Mouse (Mus musculus) cerebellum, adult 9-11 months (tissue): ENCODE data around the gene Pias3.
"Not testable (repeated sequence)": the region's sequence is repeated elsewhere in the genome, so short reads cannot be mapped to it uniquely, and the experiment has no call there.

Experiments
- DNase-seq: peaks from one replicate; pipeline ENCODE4 v3.0.0; 2022

Gene Pias3

DNA sequence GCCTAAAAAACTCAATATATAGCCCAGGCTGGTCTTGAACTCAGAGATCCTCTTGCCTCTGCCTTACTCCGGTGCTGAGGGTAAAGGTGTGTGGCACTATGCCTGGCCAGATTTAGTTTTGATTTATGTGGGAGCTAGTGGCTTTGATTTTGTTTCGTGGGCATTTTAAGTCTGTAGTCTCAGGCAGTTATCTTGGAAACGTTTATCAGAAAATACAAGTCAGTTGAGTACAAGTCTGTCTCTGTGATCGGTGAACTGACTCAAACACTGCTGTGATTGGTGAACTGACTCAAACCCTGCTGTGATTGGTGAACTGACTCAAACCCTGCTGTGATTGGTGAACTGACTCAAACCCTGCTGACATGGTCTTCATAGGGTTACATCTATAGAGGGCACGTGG lies 34.6 kb downstream of the Pias3 start:
- DNase-seq, result no peak

DNA sequence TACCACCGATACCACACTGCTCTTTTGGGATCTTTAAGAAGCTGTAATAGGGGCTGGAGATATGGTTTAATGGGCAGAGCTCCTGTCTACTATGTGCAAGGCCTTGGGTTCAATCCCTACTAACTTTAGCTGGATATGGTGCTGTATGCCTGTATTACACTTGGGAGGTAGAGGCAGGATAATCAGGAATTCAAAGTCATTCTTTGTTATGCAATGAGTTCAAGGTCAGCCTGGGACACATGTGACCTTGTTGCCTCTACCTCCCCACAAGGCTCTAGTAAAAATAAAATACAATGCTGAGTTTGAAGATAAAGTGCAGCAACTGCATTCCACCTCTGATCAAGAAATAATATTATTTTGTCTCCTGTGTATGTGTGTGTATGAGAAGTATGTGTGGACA lies 37.8 kb downstream of the Pias3 start:
- DNase-seq, result no peak

DNA sequence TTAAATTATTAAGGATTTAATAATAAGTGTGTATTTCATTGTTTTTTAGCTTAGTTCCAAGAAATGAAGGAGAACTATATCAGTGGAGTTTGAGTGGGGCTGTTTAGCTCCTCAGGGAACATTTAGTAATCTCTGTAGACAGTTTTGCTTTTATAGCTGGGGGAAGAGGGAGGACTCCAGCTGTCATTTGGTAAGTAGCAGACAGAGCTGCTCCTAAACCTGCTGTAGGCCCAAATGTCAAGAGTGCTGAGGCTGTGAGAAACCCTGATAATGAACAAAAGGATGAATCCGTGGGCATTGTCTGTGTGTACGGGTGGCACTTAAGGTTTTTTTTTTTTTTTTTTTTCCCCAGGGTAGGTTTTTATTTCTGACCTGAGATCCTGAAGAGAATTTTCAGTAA lies 39.0 kb downstream of the Pias3 start:
- DNase-seq, result no peak

DNA sequence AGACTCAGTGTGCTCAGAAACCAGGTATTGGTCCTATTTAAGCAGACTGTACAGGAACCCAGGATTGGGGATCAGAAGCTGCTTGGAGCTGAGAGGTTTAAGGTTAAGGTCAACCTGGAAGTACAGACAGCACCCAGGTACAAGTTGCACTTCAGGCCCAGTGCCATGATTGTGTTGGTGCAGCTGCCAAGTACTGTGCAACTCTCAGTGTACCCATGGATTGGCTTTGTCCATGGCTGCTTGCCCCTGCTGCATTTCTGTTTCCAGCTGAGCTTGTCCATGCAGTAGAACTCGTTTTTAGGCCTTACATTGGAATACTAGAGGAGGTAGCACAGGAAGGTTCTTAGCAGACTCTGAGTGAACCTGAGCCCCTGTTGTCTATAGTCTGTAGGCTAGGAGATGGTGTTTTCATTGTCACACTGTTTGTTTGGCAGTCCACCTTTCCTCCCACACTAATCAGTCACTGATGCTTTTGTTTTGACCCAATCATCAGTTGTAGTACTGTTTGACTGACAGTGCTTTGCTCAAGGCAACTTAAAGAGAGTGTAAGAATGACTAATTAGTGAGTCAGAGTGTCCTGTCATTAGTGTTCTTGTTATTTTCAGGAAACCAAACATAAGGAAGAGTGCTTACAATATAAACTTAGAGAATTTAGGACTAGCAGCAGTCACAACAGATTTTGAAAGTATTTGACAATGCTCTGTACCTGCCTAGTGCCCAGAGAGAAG lies 41.0 kb downstream of the Pias3 start:
- DNase-seq, result no peak

DNA sequence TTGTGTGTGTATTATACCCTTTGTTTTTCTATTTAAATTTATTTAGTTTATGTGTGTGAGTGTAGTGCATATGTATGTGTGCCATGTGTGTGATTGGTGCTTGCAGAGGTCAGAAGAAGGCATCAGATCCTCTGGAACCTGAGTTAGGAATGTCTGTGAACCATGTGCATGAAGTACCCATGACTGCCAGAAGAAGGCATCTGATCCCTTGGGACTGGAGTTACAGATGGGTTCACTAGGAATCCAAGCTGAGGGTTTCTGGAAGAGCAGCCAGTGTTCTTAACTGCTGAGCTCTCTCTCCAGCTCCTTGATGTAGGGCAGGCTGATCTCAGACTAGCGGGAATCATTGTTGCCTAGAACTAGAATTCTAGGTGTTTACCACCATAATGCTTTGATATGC lies 41.8 kb downstream of the Pias3 start:
- no peak for DNase-seq

DNA sequence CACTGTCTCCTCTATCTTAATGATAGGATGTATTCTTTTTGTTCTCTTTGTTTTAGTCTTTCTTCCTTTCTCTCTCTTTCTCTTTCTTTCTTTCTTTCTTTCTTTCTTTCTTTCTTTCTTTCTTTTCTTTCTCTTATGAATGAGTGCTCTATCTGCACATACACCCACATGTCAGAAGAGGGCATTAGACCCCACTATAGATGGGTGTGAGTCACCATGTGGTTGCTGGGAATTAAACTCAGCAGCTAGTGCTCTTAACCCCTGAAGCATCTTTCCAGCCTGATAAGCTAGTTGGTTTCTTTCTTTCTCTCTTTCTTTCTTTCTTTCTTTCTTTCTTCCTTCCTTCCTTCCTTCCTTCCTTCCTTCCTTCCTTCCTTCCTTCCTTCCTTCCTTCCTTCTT lies 44.1 kb downstream of the Pias3 start:
- DNase-seq, result not testable (repeated sequence)

DNA sequence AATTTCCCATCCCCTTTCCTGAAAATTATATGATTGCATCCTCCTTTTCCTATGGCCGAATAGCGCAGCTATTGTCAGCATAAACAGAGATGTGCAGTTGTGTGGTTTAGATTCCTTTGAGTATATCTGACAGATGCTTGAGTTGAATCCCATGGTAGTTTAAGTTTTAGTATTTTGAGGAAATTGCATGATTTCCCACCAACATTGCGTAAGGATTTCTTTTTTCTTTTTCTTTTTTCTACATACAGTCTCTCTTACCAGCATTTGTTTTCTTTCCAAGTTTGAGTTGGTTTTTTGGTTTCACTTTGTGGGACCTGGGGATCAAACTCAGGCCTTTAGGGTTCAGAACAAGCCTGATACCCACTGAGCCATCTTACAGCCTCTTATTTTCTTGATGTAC lies 48.2 kb downstream of the Pias3 start:
- DNase-seq, result no peak

DNA sequence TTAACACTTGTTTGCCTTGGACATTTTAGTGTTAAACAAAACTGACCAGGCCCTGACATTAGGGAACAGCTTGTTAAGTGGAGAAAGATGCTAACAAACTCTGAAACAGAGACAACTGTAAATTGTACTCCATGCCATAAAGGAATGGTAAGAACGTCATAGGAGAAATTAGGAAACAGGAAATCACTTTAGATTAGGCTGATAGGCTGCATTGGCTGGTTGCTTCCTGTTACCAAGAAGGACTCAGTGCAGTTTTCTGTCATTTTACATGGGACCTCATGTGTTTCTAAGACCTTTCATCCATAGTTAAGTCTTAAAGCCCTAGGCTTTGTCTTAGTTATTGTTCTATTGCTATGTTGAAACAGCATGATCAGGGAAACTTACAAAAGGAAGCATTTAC lies 50.6 kb downstream of the Pias3 start:
- DNase-seq, result no peak
